Mouse (Mus musculus) cortical plate, adult 2 months (tissue): ENCODE data around the gene Zfp947. TPM values are rescaled to one million over a fixed set of nuclear protein-coding genes. Genes with fewer than 3 reads are reported as not detected.
"Not testable (repeated sequence)": the region's sequence is repeated elsewhere in the genome, so short reads cannot be mapped to it uniquely, and the experiment has no call there.

Experiments used
- H3K27ac ChIP-seq: fragments of 200-500 bp; 2 replicates; pipeline ENCODE4 v1.5.1; 2012; ENCODE audit warnings: low read length, control low read depth, inconsistent platforms; ENCODE audit not compliant: insufficient read depth
- H3K4me1 ChIP-seq: fragments of 200-500 bp; 2 replicates; pipeline ENCODE4 v1.6.1; 2011; ENCODE audit warnings: low read length; ENCODE audit not compliant: control insufficient read depth, insufficient read depth
- H3K4me3 ChIP-seq: fragments of 200-500 bp; 2 replicates; pipeline ENCODE4 v1.5.1; 2011; ENCODE audit warnings: mild to moderate bottlenecking, low read length, control low read depth; ENCODE audit not compliant: insufficient read depth
- CTCF ChIP-seq: fragments of 200-500 bp; IDR thresholded peaks from 2 replicates; pipeline ENCODE4 v1.5.1; 2011; ENCODE audit warnings: mild to moderate bottlenecking, control low read depth, low read length; ENCODE audit not compliant: insufficient read depth; ENCODE audit errors: extremely low read depth
- POLR2A ChIP-seq: fragments of 200-500 bp; IDR thresholded peaks from 2 replicates; pipeline ENCODE4 v1.6.1; 2011; ENCODE audit warnings: mild to moderate bottlenecking, low read length, control low read depth; ENCODE audit not compliant: insufficient read depth; ENCODE audit errors: extremely low read depth
- polyA plus RNA-seq: library from polyadenylated mRNA; depleted of rRNA; stranded (reverse); fragments of >200 nt; gene quantifications from 2 replicates; pipeline ENCODE4 v1.2.3, GENCODE M21; 2012; rRNA removed

The Zfp947 gene
- 0.19 and 0.23 TPM in 2 replicates for polyA plus RNA-seq

DNA sequence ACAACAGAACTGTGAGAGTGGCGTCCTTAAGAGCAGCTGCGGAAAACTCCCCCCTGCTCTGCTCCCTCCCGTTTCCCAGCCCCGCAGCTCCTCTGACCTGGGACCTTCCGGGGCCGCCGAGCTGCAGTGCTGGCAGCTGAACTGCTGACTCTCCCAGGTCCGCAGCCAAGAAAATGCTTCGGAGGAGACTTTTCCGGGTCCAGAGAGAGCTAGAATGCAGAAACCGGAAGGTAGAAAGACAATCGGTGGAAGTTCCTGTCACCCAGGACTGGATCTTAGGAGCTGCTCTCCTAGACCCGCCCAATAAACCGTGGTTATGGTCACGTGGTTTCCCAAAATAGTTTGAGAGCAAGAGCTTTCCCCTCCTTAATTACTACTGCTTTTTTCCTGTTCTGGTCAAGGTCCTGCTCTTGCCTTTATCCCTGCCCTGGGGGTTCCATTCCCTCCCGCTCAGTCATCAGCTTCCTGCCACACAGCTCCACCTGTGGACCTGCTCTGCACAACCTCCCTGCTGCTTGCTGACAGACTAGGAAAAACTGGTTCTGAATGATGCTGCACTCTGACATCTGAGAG, at the start of gene Zfp947:
Gene Zfp947, minus strand, starts transcription at position 469 of the 573 bp plus-strand sequence.
- H3K4me3 ChIP-seq, result peak within 1 kb of the TSS; percentile 36; the same call in 1 of the 2 replicates
- not testable (repeated sequence) for H3K4me1 ChIP-seq, H3K27ac ChIP-seq

DNA sequence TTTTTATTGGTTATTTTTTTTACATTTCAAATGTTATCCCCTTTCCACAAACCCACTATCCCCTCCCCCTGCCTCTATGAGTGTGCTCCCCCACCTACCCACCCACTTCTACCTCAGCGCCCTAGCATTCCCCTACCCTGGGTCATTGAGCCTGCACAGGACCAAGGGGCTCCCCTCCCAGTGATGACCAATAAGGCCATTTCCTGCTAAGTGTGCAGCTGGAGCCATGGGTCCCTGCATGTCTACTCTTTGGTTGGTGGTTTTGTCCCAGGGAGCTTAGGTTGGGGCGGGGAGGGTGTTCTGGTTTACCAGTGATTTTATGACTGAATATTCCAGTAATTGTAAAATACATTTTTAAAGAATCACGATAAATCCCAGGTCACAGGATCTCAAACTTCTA, 686 bp downstream of the Zfp947 start:
- H3K4me1 ChIP-seq, H3K27ac ChIP-seq: not testable (repeated sequence)
- peak overlapping the region; percentile 36; the same call in 1 of the 2 replicates for H3K4me3 ChIP-seq

DNA sequence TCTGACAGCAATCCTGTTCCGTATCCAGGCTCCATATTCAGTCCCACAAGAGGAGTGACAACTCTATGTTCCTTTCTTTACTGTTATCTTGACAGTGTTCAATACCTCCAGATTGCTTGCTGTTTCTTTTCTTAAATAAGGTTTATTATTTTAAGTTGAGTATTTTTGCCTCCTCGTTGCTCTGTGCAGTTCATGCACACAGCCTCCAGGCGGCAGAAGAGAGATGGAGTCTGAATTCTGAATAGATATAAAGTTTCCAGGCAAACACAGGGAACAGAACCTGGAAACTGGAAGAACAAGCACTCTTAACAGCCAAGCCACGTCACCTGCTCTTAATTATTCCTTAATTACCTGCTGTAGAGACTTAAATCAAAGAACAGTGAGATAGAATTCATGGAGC, 12.0 kb downstream of the Zfp947 start:
- H3K4me3 ChIP-seq, H3K4me1 ChIP-seq, H3K27ac ChIP-seq: not testable (repeated sequence)

DNA sequence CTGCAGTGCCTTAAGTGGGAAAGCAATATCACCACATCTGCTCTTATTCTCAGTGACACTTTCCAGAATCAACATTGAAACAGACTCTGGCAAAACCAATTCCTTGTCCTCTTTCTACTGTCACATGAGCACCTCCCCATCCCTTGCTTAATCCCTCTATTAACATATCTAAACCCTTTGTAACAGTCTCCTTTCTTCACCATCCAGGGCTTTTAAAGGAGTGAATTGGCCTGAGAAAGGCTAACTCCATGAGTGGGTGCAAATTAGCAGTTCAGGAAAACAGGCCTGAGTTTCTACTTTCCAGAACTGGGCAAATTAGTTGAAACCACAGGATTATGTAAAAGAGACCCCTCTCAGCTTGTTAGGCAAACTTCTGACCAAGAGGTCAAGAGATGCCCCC, 47.2 kb downstream of the Zfp947 start:
- Histone ChIP-seq H3K27ac (no peak overlapping the region), H3K4me3 (no peak overlapping the region), H3K4me1 (no peaks in the 10 kb centered on the region)
- TF ChIP-seq CTCF, result no peak
- TF ChIP-seq POLR2A, result no peak

Other genes with a start within 250 kb of the Zfp947 start
- 9.0 and 9.3 TPM in 2 replicates for gene Zfp942, start 203.7 kb downstream of the Zfp947 start, polyA plus RNA-seq
- gene Zfp943, start 203.6 kb downstream of the Zfp947 start, polyA plus RNA-seq, result 16.8 and 17.1 TPM in 2 replicates
- gene Zfp994, start 59.4 kb upstream of the Zfp947 start, polyA plus RNA-seq, result 2.0 and 2.3 TPM in 2 replicates
- gene CT030661.1, start 148.6 kb upstream of the Zfp947 start, polyA plus RNA-seq, result 8.6 and 9.0 TPM in 2 replicates
- 7.2 and 7.9 TPM in 2 replicates for gene Zfp944, start 195.2 kb upstream of the Zfp947 start, polyA plus RNA-seq
- 3.9 and 4.5 TPM in 2 replicates for gene Zfp758, start 195.3 kb upstream of the Zfp947 start, polyA plus RNA-seq